Mouse (Mus musculus): ENCODE measurements at regions not wholly inside any gene's neighbourhood (a gene's known extent, or its start where the extent isn't known, plus 50 kb on each side); places are given as distances from the start of the nearest gene placed in this dataset.

DNA sequence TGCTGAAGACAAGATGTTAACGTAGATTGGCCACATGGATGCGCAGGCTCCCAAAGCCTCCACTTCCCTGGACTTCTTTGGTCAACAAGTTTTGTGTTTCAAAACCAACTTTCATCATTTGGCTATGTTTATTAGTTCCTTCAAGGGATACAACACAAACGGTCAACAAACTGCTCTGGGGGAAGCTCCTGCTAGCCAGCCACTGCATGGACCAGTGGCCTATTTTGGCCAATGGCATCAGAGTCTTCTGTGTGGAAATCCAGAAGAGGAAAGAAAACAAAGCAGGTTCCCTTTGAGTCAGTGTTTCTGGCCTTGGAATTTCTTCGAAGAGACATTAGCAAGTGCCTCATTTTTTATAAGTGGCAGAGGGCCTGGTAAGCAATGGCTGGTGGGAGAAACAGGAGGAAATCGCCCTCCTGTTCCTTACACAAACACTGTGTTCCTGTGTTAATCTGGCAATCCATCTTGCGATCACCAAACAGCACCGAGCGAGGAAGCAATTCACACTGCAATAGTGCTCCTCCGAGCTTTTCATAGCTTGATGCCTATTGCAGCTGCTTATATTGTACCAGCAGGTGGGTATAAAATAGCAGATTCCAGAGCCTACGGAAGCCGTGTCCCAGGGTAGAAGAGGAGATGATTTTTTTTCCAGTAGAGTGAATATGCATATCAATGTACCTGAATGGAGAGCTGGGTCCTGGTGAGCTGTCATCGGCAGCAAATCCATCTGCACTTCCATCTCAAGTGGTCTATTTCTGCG, 651.0 kb downstream of the Diaph3 start:
- no peaks in the 10 kb centered on the region for H3K36me3 ChIP-seq (replicated peaks; ENCODE audit: low read length)
- peaks cover 11% of the 10 kb centered on the region; the same call in 1 of the 2 replicates for H3K4me1 ChIP-seq
- H3K27me3 ChIP-seq (replicated peaks): peaks cover 3% of the 10 kb centered on the region
- TF ChIP-seq GATA1 (IDR thresholded peaks at IDR 0.05; ENCODE audit: borderline replicate concordance, low read length) (no peak), FLI1 (IDR thresholded peaks at IDR 0.05; ENCODE audit: low read length) (no peak)
- no peaks in the 10 kb centered on the region for H3K9me3 ChIP-seq
- no peak overlapping the region for H3K4me3 ChIP-seq (replicated peaks)

DNA sequence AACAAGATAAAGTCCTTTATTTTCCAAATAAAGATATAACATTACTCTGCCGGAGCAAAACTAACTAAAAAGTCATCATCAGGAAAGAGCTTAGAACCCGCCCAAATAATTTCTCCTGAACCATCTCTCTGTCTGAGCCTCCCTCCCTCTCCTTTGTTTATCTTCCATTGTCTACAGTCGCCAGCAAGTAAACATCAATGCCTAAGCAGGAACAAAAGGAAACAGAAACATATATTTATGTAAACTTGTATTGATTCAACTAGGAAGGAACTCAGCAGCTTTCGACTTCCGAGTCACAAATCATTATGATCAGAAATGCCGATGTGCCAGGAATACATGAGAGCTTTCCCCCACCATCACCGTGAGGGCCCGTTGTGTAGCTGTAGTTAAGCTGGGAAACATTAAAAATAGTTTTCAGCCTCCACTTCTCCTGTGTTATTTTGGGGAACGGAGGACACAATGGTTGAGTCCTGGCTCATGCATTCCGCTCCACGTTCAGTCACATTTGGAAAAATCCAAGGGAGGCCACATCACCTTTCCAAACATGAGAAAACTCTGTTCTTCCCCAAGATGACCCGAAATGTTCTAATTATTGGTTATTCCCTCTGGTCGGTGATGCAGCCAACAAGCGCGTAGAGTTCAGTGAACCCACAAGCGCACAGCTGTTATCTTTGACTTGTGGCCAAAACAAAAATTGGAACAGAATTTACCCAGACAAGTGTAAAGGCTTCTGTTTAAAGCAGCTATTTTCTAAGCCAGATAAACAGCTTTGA, 651.8 kb downstream of the Diaph3 start:
- Histone ChIP-seq H3K4me3 (replicated peaks) (no peak overlapping the region), H3K36me3 (replicated peaks; ENCODE audit: low read length) (no peaks in the 10 kb centered on the region), H3K4me1 (peaks cover 11% of the 10 kb centered on the region; the same call in 1 of the 2 replicates), H3K27me3 (replicated peaks) (peaks cover 3% of the 10 kb centered on the region), H3K9me3 (no peaks in the 10 kb centered on the region)
- TF ChIP-seq GATA1 (IDR thresholded peaks at IDR 0.05; ENCODE audit: borderline replicate concordance, low read length) (no peak), FLI1 (IDR thresholded peaks at IDR 0.05; ENCODE audit: low read length) (no peak)

GRCm38 (mm10) chr14:86487285-86487897, 653.6 kb downstream of the Diaph3 start:
- H3K4me1 ChIP-seq: peaks cover 11% of the 10 kb centered on the region; the same call in 1 of the 2 replicates
- H3K36me3 ChIP-seq (replicated peaks; ENCODE audit: low read length): no peaks in the 10 kb centered on the region
- TF ChIP-seq GATA1 (IDR thresholded peaks at IDR 0.05; ENCODE audit: borderline replicate concordance, low read length) (no peak), FLI1 (IDR thresholded peaks at IDR 0.05; ENCODE audit: low read length) (no peak)
- no peaks in the 10 kb centered on the region for H3K9me3 ChIP-seq
- peaks cover 3% of the 10 kb centered on the region for H3K27me3 ChIP-seq (replicated peaks)
- no peak overlapping the region for H3K4me3 ChIP-seq (replicated peaks)

GRCm38 (mm10) chr14:86484247-86484646, 656.8 kb downstream of the Diaph3 start:
- peaks cover 8% of the 10 kb centered on the region; the same call in 1 of the 2 replicates for H3K4me1 ChIP-seq
- H3K27me3 ChIP-seq (replicated peaks): peaks cover 3% of the 10 kb centered on the region
- H3K9me3 ChIP-seq: no peaks in the 10 kb centered on the region
- TF ChIP-seq GATA1 (IDR thresholded peaks at IDR 0.05; ENCODE audit: borderline replicate concordance, low read length): no peak
- no peak for TF ChIP-seq FLI1 (IDR thresholded peaks at IDR 0.05; ENCODE audit: low read length)
- H3K36me3 ChIP-seq (replicated peaks; ENCODE audit: low read length): no peaks in the 10 kb centered on the region
- H3K4me3 ChIP-seq (replicated peaks): no peak overlapping the region

GRCm38 (mm10) chr14:86473604-86474003, 667.4 kb downstream of the Diaph3 start:
- Histone ChIP-seq H3K27me3 (replicated peaks) (no peaks in the 10 kb centered on the region), H3K4me3 (replicated peaks) (no peak overlapping the region), H3K9me3 (no peaks in the 10 kb centered on the region), H3K36me3 (replicated peaks; ENCODE audit: low read length) (no peaks in the 10 kb centered on the region), H3K4me1 (peaks cover 21% of the 10 kb centered on the region)
- TF ChIP-seq FLI1 (IDR thresholded peaks at IDR 0.05; ENCODE audit: low read length): no peak
- TF ChIP-seq GATA1 (IDR thresholded peaks at IDR 0.05; ENCODE audit: borderline replicate concordance, low read length): no peak

DNA sequence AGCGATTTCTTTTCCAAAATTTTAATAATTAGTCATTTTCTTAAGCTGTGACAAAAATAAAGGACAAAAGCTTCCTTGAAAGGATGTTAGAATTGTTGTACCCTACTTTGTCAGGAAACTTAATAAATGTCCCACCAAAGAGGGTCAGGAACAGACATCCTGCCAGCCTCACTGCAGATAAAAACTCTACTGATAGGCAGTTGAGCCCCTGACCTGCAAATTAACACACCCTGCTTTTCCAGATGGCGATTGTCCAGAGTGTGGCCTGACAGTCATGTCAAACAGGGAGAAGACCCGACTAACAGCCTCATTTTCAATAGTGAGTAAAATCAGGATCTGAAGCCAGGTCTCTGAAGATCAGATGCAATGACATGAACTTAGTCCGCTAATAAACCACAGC, 670.6 kb downstream of the Diaph3 start:
- Histone ChIP-seq H3K27me3 (replicated peaks) (peaks cover 2% of the 10 kb centered on the region), H3K4me3 (replicated peaks) (no peak overlapping the region), H3K36me3 (replicated peaks; ENCODE audit: low read length) (no peaks in the 10 kb centered on the region), H3K4me1 (peaks cover 33% of the 10 kb centered on the region), H3K9me3 (no peaks in the 10 kb centered on the region)
- TF ChIP-seq GATA1 (IDR thresholded peaks at IDR 0.05; ENCODE audit: borderline replicate concordance, low read length) (no peak), FLI1 (IDR thresholded peaks at IDR 0.05; ENCODE audit: low read length) (no peak)

- Histone ChIP-seq H3K4me3 (replicated peaks) (no peak overlapping the region), H3K36me3 (replicated peaks; ENCODE audit: low read length) (no peaks in the 10 kb centered on the region), H3K27me3 (replicated peaks) (peaks cover 2% of the 10 kb centered on the region), H3K9me3 (no peaks in the 10 kb centered on the region), H3K4me1 (peaks cover 33% of the 10 kb centered on the region)
- TF ChIP-seq FLI1 (IDR thresholded peaks at IDR 0.05; ENCODE audit: low read length) (no peak), GATA1 (IDR thresholded peaks at IDR 0.05; ENCODE audit: borderline replicate concordance, low read length) (no peak)
Measured at GRCm38 (mm10) chr14:86467886-86468463, 673.1 kb downstream of the Diaph3 start.

DNA sequence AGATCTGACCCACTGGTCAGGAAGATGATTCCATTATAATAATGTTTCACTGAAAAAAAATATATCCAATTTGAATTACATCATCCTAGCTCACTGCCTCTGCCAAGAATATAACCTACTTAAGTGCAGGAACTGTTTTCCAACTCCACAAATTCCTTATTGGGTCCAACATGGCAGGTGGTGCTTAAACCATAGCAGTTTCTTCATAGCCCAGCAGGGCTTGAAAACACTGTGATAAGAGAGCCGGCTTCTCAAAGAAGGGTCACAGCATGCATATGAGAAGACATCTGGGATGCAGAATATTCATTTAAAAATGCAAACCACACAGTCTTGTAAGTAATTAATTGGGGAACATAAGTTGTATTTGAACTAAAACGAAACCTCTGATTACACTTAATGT, 677.6 kb downstream of the Diaph3 start:
- TF ChIP-seq FLI1 (IDR thresholded peaks at IDR 0.05; ENCODE audit: low read length) (no peak), GATA1 (IDR thresholded peaks at IDR 0.05; ENCODE audit: borderline replicate concordance, low read length) (no peak)
- Histone ChIP-seq H3K4me1 (peaks cover 15% of the 10 kb centered on the region), H3K4me3 (replicated peaks) (no peak overlapping the region), H3K36me3 (replicated peaks; ENCODE audit: low read length) (no peaks in the 10 kb centered on the region), H3K27me3 (replicated peaks) (peaks cover 2% of the 10 kb centered on the region), H3K9me3 (no peaks in the 10 kb centered on the region)

- Histone ChIP-seq H3K4me3 (replicated peaks) (no peak overlapping the region), H3K4me1 (peaks cover 31% of the 10 kb centered on the region), H3K27me3 (replicated peaks) (no peaks in the 10 kb centered on the region), H3K36me3 (replicated peaks; ENCODE audit: low read length) (no peaks in the 10 kb centered on the region), H3K9me3 (no peaks in the 10 kb centered on the region)
- TF ChIP-seq FLI1 (IDR thresholded peaks at IDR 0.05; ENCODE audit: low read length) (no peak), GATA1 (IDR thresholded peaks at IDR 0.05; ENCODE audit: borderline replicate concordance, low read length) (no peak)
Measured at GRCm38 (mm10) chr14:86453142-86453541, 687.9 kb downstream of the Diaph3 start.
